Mouse (Mus musculus) c-Kit-positive CD71-positive TER-119-negative erythroid progenitor cells, embryonic 14.5 days (primary cell): ENCODE measurements around the gene Gm21987.
A peak's percentile ranks its signal among the peaks of the same experiment; 100 is the strongest.

Experiments used
- DNase-seq: peaks from one replicate; pipeline ENCODE4 v3.0.0-alpha.2; 2013; ENCODE audit warnings: low read depth

Gene Gm21987

GRCm38 (mm10) chr16:38371705-38372296, 25.0 kb downstream of the Gm21987 start:
- peak; percentile 97 for DNase-seq

GRCm38 (mm10) chr16:38372876-38373275, 26.0 kb downstream of the Gm21987 start:
- no peak for DNase-seq

- DNase-seq = no peak
These were observed 26.6 kb downstream of the Gm21987 start for GRCm38 (mm10) chr16:38373439-38373838.

- DNase-seq = no peak
These were observed 27.1 kb downstream of the Gm21987 start for GRCm38 (mm10) chr16:38373941-38374340.

- peak; percentile 79 for DNase-seq
These were observed 27.7 kb downstream of the Gm21987 start for GRCm38 (mm10) chr16:38374379-38375140.

GRCm38 (mm10) chr16:38375182-38375581, 28.3 kb downstream of the Gm21987 start:
- no peak for DNase-seq

GRCm38 (mm10) chr16:38376163-38376840, 29.5 kb downstream of the Gm21987 start:
- no peak for DNase-seq

GRCm38 (mm10) chr16:38376841-38377249, 30.0 kb downstream of the Gm21987 start:
- no peak for DNase-seq

- DNase-seq = no peak
These were observed 30.7 kb downstream of the Gm21987 start for GRCm38 (mm10) chr16:38377546-38377945.

GRCm38 (mm10) chr16:38378591-38378990, 31.8 kb downstream of the Gm21987 start:
- DNase-seq = no peak

GRCm38 (mm10) chr16:38379088-38379487, 32.2 kb downstream of the Gm21987 start:
- no peak for DNase-seq

GRCm38 (mm10) chr16:38379493-38379892, 32.7 kb downstream of the Gm21987 start:
- DNase-seq = no peak

- no peak for DNase-seq
These were observed 33.1 kb downstream of the Gm21987 start for GRCm38 (mm10) chr16:38379926-38380325.

- DNase-seq = no peak
These were observed 36.8 kb downstream of the Gm21987 start for GRCm38 (mm10) chr16:38383683-38384082.

GRCm38 (mm10) chr16:38385184-38385634, 38.4 kb downstream of the Gm21987 start:
- DNase-seq = no peak

GRCm38 (mm10) chr16:38385700-38386099, 38.9 kb downstream of the Gm21987 start:
- no peak for DNase-seq

GRCm38 (mm10) chr16:38387389-38387788, 40.5 kb downstream of the Gm21987 start:
- no peak for DNase-seq

- no peak for DNase-seq
These were observed 41.9 kb downstream of the Gm21987 start for GRCm38 (mm10) chr16:38388757-38389156.

GRCm38 (mm10) chr16:38389284-38389893, 42.5 kb downstream of the Gm21987 start:
- DNase-seq = no peak

GRCm38 (mm10) chr16:38390322-38390721, 43.5 kb downstream of the Gm21987 start:
- no peak for DNase-seq

GRCm38 (mm10) chr16:38392126-38392894, 45.5 kb downstream of the Gm21987 start:
- no peak for DNase-seq

- no peak for DNase-seq
These were observed 47.4 kb downstream of the Gm21987 start for GRCm38 (mm10) chr16:38394191-38394618.
